Comparison of ENCODE assay signal across 7 mouse cellular contexts in genomic region chr12:105526829-105527228, GRCm38 (mm10). TPM values are rescaled to one million over a fixed set of nuclear protein-coding genes. Genes with fewer than 3 reads are reported as not detected.
DNase-seq lines count a peak whose midpoint lies in the region; ATAC-seq and TF ChIP-seq lines count a peak whose summit lies in the region.

No protein-coding gene starts in this region.

- no peaks in the 10 kb centered on the region for H3K27me3 ChIP-seq in hindbrain, postnatal 0 days (ENCODE audit: insufficient read depth, low read length)
- no peaks in the 10 kb centered on the region for H3K27me3 ChIP-seq in stomach, embryonic 16.5 days (ENCODE audit: control insufficient read depth, insufficient read depth, low read length)

- peak; percentile 53 for DNase-seq in ovary, postnatal 36 days (ENCODE audit: low spot score)
- DNase-seq in ovary, postnatal 14 days (ENCODE audit: low spot score): no peak
- DNase-seq in fibroblast of lung, adult 2 months (ENCODE audit: low read depth): peak; percentile 75
- peak; percentile 81 for DNase-seq in hindbrain, postnatal 0 days (ENCODE audit: low spot score)
- DNase-seq in left cerebral cortex, adult 9 months (ENCODE audit: low spot score in 2 of 2): peak; percentile 58 to 61
- no peak for DNase-seq in B cell, adult 2 months

- H3K36me3 ChIP-seq in hindbrain, postnatal 0 days (ENCODE audit: insufficient read depth, low read length): no peaks in the 10 kb centered on the region
- no peaks in the 10 kb centered on the region for H3K36me3 ChIP-seq in stomach, embryonic 16.5 days (ENCODE audit: control insufficient read depth, insufficient read depth, low read length)

- no peak overlapping the region for H3K9ac ChIP-seq in hindbrain, postnatal 0 days (replicated peaks; ENCODE audit: low read length)
- no peak overlapping the region for H3K9ac ChIP-seq in stomach, embryonic 16.5 days (ENCODE audit: low read length)

- peak; percentile 95 for ATAC-seq in hindbrain, postnatal 0 days
- peak; percentile 86 for ATAC-seq in stomach, embryonic 16.5 days (ENCODE audit: insufficient read depth, low FRiP score)

- H3K4me1 ChIP-seq in hindbrain, postnatal 0 days (ENCODE audit: insufficient read depth, low read length): peaks cover 13% of the 10 kb centered on the region; the same call in 1 of the 2 replicates
- H3K4me1 ChIP-seq in stomach, embryonic 16.5 days (ENCODE audit: control insufficient read depth, insufficient read depth, low read length): no peaks in the 10 kb centered on the region

- H3K27ac ChIP-seq in hindbrain, postnatal 0 days: peak overlapping the region; percentile 46
- H3K27ac ChIP-seq in stomach, embryonic 16.5 days (ENCODE audit: low read length): peak overlapping the region; percentile 58; the same call in 1 of the 2 replicates

- no peak overlapping the region for H3K4me2 ChIP-seq in hindbrain, postnatal 0 days (ENCODE audit: low read depth, low read length)
- H3K4me2 ChIP-seq in stomach, embryonic 16.5 days (ENCODE audit: low read depth, low read length): no peak overlapping the region

- H3K9me3 ChIP-seq in hindbrain, postnatal 0 days (ENCODE audit: low read length): no peaks in the 10 kb centered on the region
- no peaks in the 10 kb centered on the region for H3K9me3 ChIP-seq in stomach, embryonic 16.5 days (replicated peaks; ENCODE audit: control insufficient read depth, low read length)

- no peak overlapping the region for H3K4me3 ChIP-seq in hindbrain, postnatal 0 days (ENCODE audit: low read length)
- H3K4me3 ChIP-seq in stomach, embryonic 16.5 days (replicated peaks; ENCODE audit: low read length): no peak overlapping the region

- WGBS in hindbrain, postnatal 0 days: 33% methylated on average over 5 of the region's 5 CpGs
- WGBS in stomach, embryonic 16.5 days: 39% methylated on average over 5 of the region's 5 CpGs

- TF ChIP-seq CTCF in hindbrain, postnatal 0 days (IDR thresholded peaks at IDR 0.05; ENCODE audit: low read depth): no peak

RNA-seq across cellular contexts. Expression of gene Bdkrb2, which starts 36.2 kb away (rescaled TPM):
- total RNA-seq in hindbrain, postnatal 0 days (2014; rRNA removed): 2.6 and 3.7 TPM in 2 replicates
- polyA plus RNA-seq in hindbrain, postnatal 0 days (2015; fragmentation: Nextera tagmentation; extraction: Ambion mirVana): 0.90 and 0.98 TPM in 2 replicates
- polyA plus RNA-seq in stomach, embryonic 16.5 days (2015; fragmentation: Nextera tagmentation; extraction: Ambion mirVana): 5.3 and 7.3 TPM in 2 replicates

Comparison
In these comparisons a context has a peak if more than half of its experiments do, and no peak if none do; other contexts are left out.
1. DNase-seq: peak in ovary, postnatal 36 days (single experiment), fibroblast of lung, adult 2 months (single experiment), hindbrain, postnatal 0 days (single experiment) and left cerebral cortex, adult 9 months (2 of 2); none in ovary, postnatal 14 days (single experiment) and B cell, adult 2 months (0 of 2).